Mouse (Mus musculus) gastrocnemius, adult 18-20 months (tissue): ENCODE measurements at regions not wholly inside any gene's neighbourhood (a gene's known extent, or its start where the extent isn't known, plus 50 kb on each side); places are given as distances from the start of the nearest gene placed in this dataset.

Experiments
- DNase-seq: peaks from one replicate; pipeline ENCODE4 v3.0.0; 2021; ENCODE audit warnings: low spot score

DNA sequence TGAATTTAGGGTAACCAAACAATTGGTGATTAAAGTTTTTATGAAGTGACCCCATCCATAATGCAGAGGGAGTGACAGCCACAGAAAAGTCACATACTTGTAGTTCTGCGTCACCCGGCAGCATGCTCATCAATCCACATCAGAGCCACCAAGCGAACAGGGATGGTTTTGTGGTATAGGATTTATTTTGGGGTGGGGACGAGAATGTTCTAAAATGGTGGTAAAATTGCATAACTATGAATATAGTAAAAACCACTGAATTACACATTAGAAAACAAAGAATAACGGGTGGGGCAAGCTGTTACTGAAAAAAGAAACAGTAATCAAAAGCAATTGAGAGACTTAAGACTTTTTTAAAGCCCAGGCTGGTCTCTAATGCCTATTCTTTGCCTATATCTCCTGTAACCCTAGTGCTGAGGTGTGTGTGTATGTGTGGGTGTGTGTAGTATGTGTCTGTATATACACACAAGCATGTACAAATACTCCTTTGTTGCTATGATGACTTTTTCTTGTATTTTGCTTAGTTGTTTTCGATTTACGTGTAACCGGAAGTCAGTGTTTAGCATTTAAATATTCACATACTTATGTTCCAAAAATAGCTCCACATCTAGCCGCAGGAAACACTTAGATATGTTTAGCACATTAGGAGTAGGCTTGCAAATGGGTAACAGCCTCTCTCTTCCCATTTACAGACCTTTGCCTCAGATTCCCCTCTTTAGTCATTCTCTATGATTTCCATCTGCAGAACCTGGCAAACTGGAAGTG, 57.4 kb upstream of the Jak2 start:
- DNase-seq: no peak

DNA sequence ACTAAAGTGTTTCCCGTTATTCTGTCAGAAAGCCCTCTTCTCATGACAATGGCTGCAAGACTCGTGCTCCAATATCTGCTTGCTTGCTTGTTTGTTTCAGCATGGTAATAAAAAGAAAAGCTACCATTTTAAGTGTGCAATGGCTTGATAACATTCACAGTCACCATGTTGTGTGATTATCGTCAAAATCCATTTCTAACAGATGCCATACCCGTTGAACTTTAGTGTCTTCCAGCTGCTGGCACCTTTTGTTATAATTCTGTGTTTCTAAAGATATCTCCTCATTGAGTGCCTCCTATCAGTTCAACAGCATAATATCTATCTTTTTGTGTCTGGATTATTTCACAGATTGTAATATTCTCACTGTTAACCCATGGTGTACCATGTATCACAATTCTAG, 55.4 kb upstream of the Jak2 start:
- no peak for DNase-seq

DNA sequence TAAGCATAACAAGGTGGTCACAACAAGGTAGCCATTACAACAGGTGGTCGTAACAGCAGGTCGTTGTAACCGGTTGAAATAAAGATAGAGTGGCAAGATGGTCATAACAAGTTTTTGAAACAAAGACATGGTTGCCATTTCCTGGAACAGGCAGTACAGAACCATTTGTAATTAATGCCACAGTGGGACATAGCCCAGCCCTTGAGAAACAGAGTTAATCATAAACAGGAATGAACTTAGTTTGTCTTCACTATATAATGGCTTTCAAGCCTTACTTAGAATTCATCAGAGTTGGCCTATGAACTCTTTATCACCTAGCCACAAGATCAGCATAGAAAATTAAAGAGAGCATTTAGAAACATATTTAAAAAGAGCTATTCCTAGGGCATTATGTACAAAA, 53.0 kb upstream of the Jak2 start:
- no peak for DNase-seq

- no peak for DNase-seq
Measured at GRCm38 (mm10) chr19:29199117-29199823, 52.4 kb upstream of the Jak2 start.

GRCm38 (mm10) chr19:29201674-29202073, 50.0 kb upstream of the Jak2 start:
- DNase-seq: peak; percentile 32
